Mouse (Mus musculus): ENCODE data around the gene Mroh7. TPM values are rescaled to one million over a fixed set of nuclear protein-coding genes. Genes with fewer than 3 reads are reported as not detected.

Gene Mroh7
- polyA plus RNA-seq, 1 experiment = not detected

GRCm38 (mm10) chr4:106645797-106646196 lies 84.9 kb downstream of the Mroh7 start:
- TF ChIP-seq CTCF (IDR thresholded peaks at IDR 0.05; ENCODE audit: borderline replicate concordance, insufficient read depth, low read length) (no peak), POLR2A (IDR thresholded peaks at IDR 0.05; ENCODE audit: low read depth, low read length) (no peak)
- Histone ChIP-seq H3K4me1 (ENCODE audit: control insufficient read depth, insufficient read depth, low read length) (no peaks in the 10 kb centered on the region), H3K27ac (ENCODE audit: insufficient read depth, low read length) (no peak overlapping the region), H3K4me3 (ENCODE audit: insufficient read depth, low read length) (no peak overlapping the region)

DNA sequence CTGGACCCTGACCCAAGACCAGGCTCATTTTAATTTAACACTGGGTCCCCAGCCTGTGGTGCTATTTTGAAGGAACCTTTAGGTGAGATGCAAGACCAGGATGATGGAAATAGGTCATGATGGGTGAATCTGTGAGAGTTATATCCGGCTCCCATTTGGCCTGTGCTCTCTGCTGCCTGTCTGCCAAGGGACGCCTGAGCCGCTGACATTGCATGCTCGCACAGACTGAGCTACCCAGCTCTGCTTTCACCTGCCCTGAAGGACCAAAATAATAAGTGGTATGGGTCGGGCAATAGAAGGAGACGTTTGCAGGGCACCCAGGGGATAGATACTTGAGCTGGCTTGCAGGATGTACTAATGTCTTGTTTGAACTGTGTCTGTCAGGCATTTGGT lies 86.5 kb downstream of the Mroh7 start:
- no peak overlapping the region for H3K27ac ChIP-seq (ENCODE audit: insufficient read depth, low read length)

DNA sequence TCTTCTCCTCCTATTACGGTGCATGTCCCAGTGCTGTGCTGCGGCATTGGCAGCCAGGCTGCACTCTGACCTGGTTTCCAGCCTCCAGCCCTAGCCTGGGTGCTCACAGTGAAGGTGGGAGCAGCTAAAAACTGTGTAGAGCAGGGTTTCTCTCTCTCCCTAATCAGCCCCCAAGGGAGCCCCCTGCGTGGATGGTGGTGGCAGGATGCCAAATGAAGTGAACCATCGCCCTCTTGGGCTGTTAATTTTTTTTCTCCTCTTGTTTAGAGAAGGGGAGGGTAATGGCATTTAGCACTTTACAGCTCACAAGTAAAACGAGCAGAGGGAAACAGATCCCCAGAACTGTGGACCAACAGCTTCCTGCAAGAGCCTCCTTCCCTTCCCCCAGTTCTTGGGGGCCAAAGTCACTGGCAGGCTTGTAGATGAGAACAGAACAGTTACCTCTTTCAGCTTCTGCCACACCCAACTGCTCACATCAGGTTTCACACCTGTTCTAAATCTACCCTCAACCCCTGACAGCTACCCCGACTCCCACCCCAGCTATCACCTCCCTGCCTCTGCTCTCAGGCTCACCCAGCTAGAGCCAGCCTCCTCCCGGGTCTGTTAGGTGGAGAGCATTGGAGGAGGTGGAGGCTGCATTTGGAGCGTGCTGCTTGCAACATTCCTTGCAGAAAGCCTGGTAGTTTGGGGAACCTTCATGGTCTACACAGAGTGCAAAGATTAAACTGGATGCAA lies 87.1 kb downstream of the Mroh7 start:
- Histone ChIP-seq H3K4me3 (ENCODE audit: insufficient read depth, low read length) (no peak overlapping the region), H3K4me1 (ENCODE audit: control insufficient read depth, insufficient read depth, low read length) (no peaks in the 10 kb centered on the region), H3K27ac (ENCODE audit: insufficient read depth, low read length) (no peak overlapping the region)
- TF ChIP-seq CTCF (IDR thresholded peaks at IDR 0.05; ENCODE audit: borderline replicate concordance, insufficient read depth, low read length) (no peak), POLR2A (IDR thresholded peaks at IDR 0.05; ENCODE audit: low read depth, low read length) (no peak)

More for the DNA sequence above, 86.5 kb downstream of the Mroh7 start:
- Histone ChIP-seq H3K4me1 (ENCODE audit: control insufficient read depth, insufficient read depth, low read length) (no peaks in the 10 kb centered on the region), H3K4me3 (ENCODE audit: insufficient read depth, low read length) (no peak overlapping the region)
- TF ChIP-seq POLR2A (IDR thresholded peaks at IDR 0.05; ENCODE audit: low read depth, low read length) (no peak), CTCF (IDR thresholded peaks at IDR 0.05; ENCODE audit: borderline replicate concordance, insufficient read depth, low read length) (no peak)

DNA sequence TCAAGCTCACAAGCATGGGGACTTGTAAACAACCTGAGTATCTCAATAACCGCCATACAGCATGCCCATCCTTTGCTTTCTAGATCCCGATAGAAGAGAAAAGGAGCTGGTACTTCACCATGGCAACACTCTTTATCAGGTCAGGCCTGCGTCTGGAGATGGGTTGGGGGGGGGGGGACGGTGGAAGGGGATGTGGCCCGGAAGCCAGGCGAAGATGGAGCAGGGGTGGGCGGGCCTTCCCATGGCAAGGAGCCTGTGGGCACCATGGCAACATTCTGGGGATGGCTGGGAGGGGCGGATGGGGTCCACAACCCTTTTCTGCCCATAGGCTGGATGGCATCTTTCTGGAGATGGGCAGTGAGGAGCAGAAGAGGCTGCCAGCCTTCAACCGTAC lies 96.6 kb downstream of the Mroh7 start:
- no peak for TF ChIP-seq POLR2A (IDR thresholded peaks at IDR 0.05; ENCODE audit: low read depth, low read length)
- no peak for TF ChIP-seq CTCF (IDR thresholded peaks at IDR 0.05; ENCODE audit: borderline replicate concordance, insufficient read depth, low read length)

GRCm38 (mm10) chr4:106633281-106634085 lies 97.2 kb downstream of the Mroh7 start:
- H3K4me3 ChIP-seq (ENCODE audit: insufficient read depth, low read length) = no peak overlapping the region
- H3K27ac ChIP-seq (ENCODE audit: insufficient read depth, low read length) = no peak overlapping the region
- TF ChIP-seq CTCF (IDR thresholded peaks at IDR 0.05; ENCODE audit: borderline replicate concordance, insufficient read depth, low read length) (no peak), POLR2A (IDR thresholded peaks at IDR 0.05; ENCODE audit: low read depth, low read length) (no peak)
- H3K4me1 ChIP-seq (ENCODE audit: control insufficient read depth, insufficient read depth, low read length) = no peaks in the 10 kb centered on the region

More for the DNA sequence above, 96.6 kb downstream of the Mroh7 start:
- Histone ChIP-seq H3K4me1 (ENCODE audit: control insufficient read depth, insufficient read depth, low read length) (no peaks in the 10 kb centered on the region), H3K4me3 (ENCODE audit: insufficient read depth, low read length) (no peak overlapping the region), H3K27ac (ENCODE audit: insufficient read depth, low read length) (no peak overlapping the region)

DNA sequence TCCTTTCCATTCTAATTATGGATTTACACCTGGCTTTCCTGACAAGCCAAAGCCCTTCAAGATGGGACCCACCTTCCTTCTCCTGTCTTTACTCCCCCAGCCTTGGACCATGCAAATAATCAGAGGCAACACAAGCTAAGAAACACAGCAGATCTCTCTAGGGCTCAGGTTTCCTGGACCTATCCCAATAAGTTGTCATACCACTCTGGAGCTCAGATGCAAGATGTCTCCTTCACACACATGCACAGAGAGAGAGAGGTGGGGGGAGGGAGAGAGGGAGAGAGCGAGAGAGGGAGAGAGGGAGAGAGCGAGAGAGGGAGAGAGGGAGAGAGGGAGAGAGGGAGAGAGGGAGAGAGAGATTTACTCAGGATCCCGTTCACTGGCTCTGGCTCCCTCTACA lies 98.4 kb downstream of the Mroh7 start:
- TF ChIP-seq POLR2A (IDR thresholded peaks at IDR 0.05; ENCODE audit: low read depth, low read length) (no peak), CTCF (IDR thresholded peaks at IDR 0.05; ENCODE audit: borderline replicate concordance, insufficient read depth, low read length) (no peak)
- Histone ChIP-seq H3K27ac (ENCODE audit: insufficient read depth, low read length) (no peak overlapping the region), H3K4me3 (ENCODE audit: insufficient read depth, low read length) (no peak overlapping the region)

More for the DNA sequence above, 98.4 kb downstream of the Mroh7 start:
- H3K4me1 ChIP-seq (ENCODE audit: control insufficient read depth, insufficient read depth, low read length) = no peaks in the 10 kb centered on the region

Other genes with a start within 250 kb of the Mroh7 start
- gene Bsnd, start 238.6 kb downstream of the Mroh7 start, polyA plus RNA-seq (2011; ENCODE audit: insufficient read length, low read depth, missing spikeins) = not detected in 2 replicates
- 39.3 and 48.9 TPM in 2 replicates for gene Dhcr24, start 169.9 kb downstream of the Mroh7 start, polyA plus RNA-seq (2011; ENCODE audit: insufficient read length, low read depth, missing spikeins)
- gene Lexm, start 113.7 kb downstream of the Mroh7 start, polyA plus RNA-seq (2011; ENCODE audit: insufficient read length, low read depth, missing spikeins) = not detected in 2 replicates
- not detected in 2 replicates for gene Ttc22, start 108.5 kb downstream of the Mroh7 start, polyA plus RNA-seq (2011; ENCODE audit: insufficient read length, low read depth, missing spikeins)
- 4.6 and 5.8 TPM in 2 replicates for gene Pars2, start 79.9 kb downstream of the Mroh7 start, polyA plus RNA-seq (2011; ENCODE audit: insufficient read length, low read depth, missing spikeins)
- gene Ttc4, start 52.0 kb downstream of the Mroh7 start, polyA plus RNA-seq (2011; ENCODE audit: insufficient read length, low read depth, missing spikeins) = 43.5 and 45.1 TPM in 2 replicates
- gene Fam151a, start 3.0 kb upstream of the Mroh7 start, polyA plus RNA-seq (2011; ENCODE audit: insufficient read length, low read depth, missing spikeins) = not detected in 2 replicates
- gene Acot11, start 74.1 kb upstream of the Mroh7 start, polyA plus RNA-seq (2011; ENCODE audit: insufficient read length, low read depth, missing spikeins) = 3.9 and 4.8 TPM in 2 replicates
- gene Ssbp3, start 179.8 kb upstream of the Mroh7 start, polyA plus RNA-seq (2011; ENCODE audit: insufficient read length, low read depth, missing spikeins) = 104 and 145 TPM in 2 replicates

Data from embryonic fibroblast, embryonic 13.5 days (primary cell).